Mouse (Mus musculus): Measurements from ENCODE around the gene Tenm2. TPM values are rescaled to one million over a fixed set of nuclear protein-coding genes. Genes with fewer than 3 reads are reported as not detected.

Tenm2 gene
- polyA plus RNA-seq (2016; fragmentation: Nextera tagmentation; extraction: Ambion mirVana) = 4.9 and 8.1 TPM in 2 replicates

- WGBS = under 1% methylated on average over 59 of the region's 59 CpGs
- DNase-seq (ENCODE audit: low spot score) = peak; percentile 80
- no peaks in the 10 kb centered on the region for H3K36me3 ChIP-seq
- H3K27me3 ChIP-seq (ENCODE audit: insufficient read depth, poor library complexity, severe bottlenecking) = peaks cover 33% of the 10 kb centered on the region
- H3K27ac ChIP-seq = peak within 1 kb of the TSS; percentile 91
- no peaks in the 10 kb centered on the region for H3K9me3 ChIP-seq
- H3K4me3 ChIP-seq = peak within 1 kb of the TSS; percentile 74
- H3K4me1 ChIP-seq (replicated peaks) = peaks cover 13% of the 10 kb centered on the region
Measured at GRCm38 (mm10) chr11:37235914-37236600, at the start of gene Tenm2. Gene Tenm2, minus strand, starts transcription at chr11:37235964.

- WGBS = 91% methylated on average over 2 of the region's 2 CpGs
- no peak for DNase-seq (ENCODE audit: low spot score)
- H3K27me3 ChIP-seq (ENCODE audit: insufficient read depth, poor library complexity, severe bottlenecking) = no peaks in the 10 kb centered on the region
Measured at GRCm38 (mm10) chr11:37285186-37285585, 49.4 kb upstream of the Tenm2 start.

GRCm38 (mm10) chr11:37248796-37249195 lies 13.0 kb upstream of the Tenm2 start:
- H3K27me3 ChIP-seq (ENCODE audit: insufficient read depth, poor library complexity, severe bottlenecking) = no peaks in the 10 kb centered on the region
- H3K4me1 ChIP-seq (replicated peaks) = no peaks in the 10 kb centered on the region
- no peak overlapping the region for H3K27ac ChIP-seq
- DNase-seq (ENCODE audit: low spot score) = no peak
- 87% methylated on average over 2 of the region's 2 CpGs for WGBS
- H3K36me3 ChIP-seq = no peaks in the 10 kb centered on the region
- H3K9me3 ChIP-seq = no peaks in the 10 kb centered on the region
- H3K4me3 ChIP-seq = no peak overlapping the region

More at GRCm38 (mm10) chr11:37285186-37285585, 49.4 kb upstream of the Tenm2 start:
- no peaks in the 10 kb centered on the region for H3K36me3 ChIP-seq
- H3K27ac ChIP-seq = no peak overlapping the region
- no peak overlapping the region for H3K4me3 ChIP-seq
- H3K4me1 ChIP-seq (replicated peaks) = no peaks in the 10 kb centered on the region
- no peaks in the 10 kb centered on the region for H3K9me3 ChIP-seq

- H3K27me3 ChIP-seq (ENCODE audit: insufficient read depth, poor library complexity, severe bottlenecking) = peaks cover 33% of the 10 kb centered on the region
- peak overlapping the region; percentile 91 for H3K27ac ChIP-seq
- peaks cover 13% of the 10 kb centered on the region for H3K4me1 ChIP-seq (replicated peaks)
- peak overlapping the region; percentile 74 for H3K4me3 ChIP-seq
- H3K36me3 ChIP-seq = no peaks in the 10 kb centered on the region
- no peak for DNase-seq (ENCODE audit: low spot score)
- WGBS = 48% methylated on average over 7 of the region's 7 CpGs
- H3K9me3 ChIP-seq = no peaks in the 10 kb centered on the region
Measured at GRCm38 (mm10) chr11:37237096-37237725, 1.4 kb upstream of the Tenm2 start.

GRCm38 (mm10) chr11:37236601-37237083 lies 878 bp upstream of the Tenm2 start:
- peak; percentile 74 for DNase-seq (ENCODE audit: low spot score)
- WGBS = under 1% methylated on average over 31 of the region's 31 CpGs
- peak overlapping the region; percentile 91 for H3K27ac ChIP-seq
- H3K36me3 ChIP-seq = no peaks in the 10 kb centered on the region
- peaks cover 13% of the 10 kb centered on the region for H3K4me1 ChIP-seq (replicated peaks)
- no peaks in the 10 kb centered on the region for H3K9me3 ChIP-seq
- peak overlapping the region; percentile 74 for H3K4me3 ChIP-seq
- peaks cover 33% of the 10 kb centered on the region for H3K27me3 ChIP-seq (ENCODE audit: insufficient read depth, poor library complexity, severe bottlenecking)

GRCm38 (mm10) chr11:37235021-37235795 lies 556 bp downstream of the Tenm2 start:
- Histone ChIP-seq H3K27me3 (ENCODE audit: insufficient read depth, poor library complexity, severe bottlenecking) (peaks cover 33% of the 10 kb centered on the region), H3K4me3 (peak overlapping the region; percentile 74), H3K4me1 (replicated peaks) (peaks cover 13% of the 10 kb centered on the region), H3K9me3 (no peaks in the 10 kb centered on the region), H3K27ac (peak overlapping the region; percentile 91), H3K36me3 (no peaks in the 10 kb centered on the region)
- 10% methylated on average over 18 of the region's 18 CpGs for WGBS
- DNase-seq (ENCODE audit: low spot score) = peak; percentile 7

GRCm38 (mm10) chr11:37227404-37227803 lies 8.4 kb downstream of the Tenm2 start:
- H3K9me3 ChIP-seq = no peaks in the 10 kb centered on the region
- 80% methylated on average over 1 of the region's 1 CpGs for WGBS
- no peak for DNase-seq (ENCODE audit: low spot score)
- no peak overlapping the region for H3K27ac ChIP-seq
- no peaks in the 10 kb centered on the region for H3K4me1 ChIP-seq (replicated peaks)
- H3K36me3 ChIP-seq = no peaks in the 10 kb centered on the region
- H3K4me3 ChIP-seq = no peak overlapping the region
- H3K27me3 ChIP-seq (ENCODE audit: insufficient read depth, poor library complexity, severe bottlenecking) = no peaks in the 10 kb centered on the region

GRCm38 (mm10) chr11:37226943-37227342 lies 8.8 kb downstream of the Tenm2 start:
- 86% methylated on average over 10 of the region's 10 CpGs for WGBS

GRCm38 (mm10) chr11:37222737-37223136 lies 13.0 kb downstream of the Tenm2 start:
- 69% methylated on average over 2 of the region's 2 CpGs for WGBS
- Histone ChIP-seq H3K27ac (no peak overlapping the region), H3K36me3 (no peaks in the 10 kb centered on the region), H3K4me3 (no peak overlapping the region), H3K27me3 (ENCODE audit: insufficient read depth, poor library complexity, severe bottlenecking) (no peaks in the 10 kb centered on the region), H3K9me3 (no peaks in the 10 kb centered on the region), H3K4me1 (replicated peaks) (no peaks in the 10 kb centered on the region)
- no peak for DNase-seq (ENCODE audit: low spot score)

More at GRCm38 (mm10) chr11:37226943-37227342, 8.8 kb downstream of the Tenm2 start:
- Histone ChIP-seq H3K4me3 (no peak overlapping the region), H3K27ac (no peak overlapping the region), H3K36me3 (no peaks in the 10 kb centered on the region), H3K9me3 (no peaks in the 10 kb centered on the region), H3K27me3 (ENCODE audit: insufficient read depth, poor library complexity, severe bottlenecking) (no peaks in the 10 kb centered on the region), H3K4me1 (replicated peaks) (no peaks in the 10 kb centered on the region)
- no peak for DNase-seq (ENCODE audit: low spot score)

GRCm38 (mm10) chr11:37222056-37222455 lies 13.7 kb downstream of the Tenm2 start:
- Histone ChIP-seq H3K4me1 (replicated peaks) (no peaks in the 10 kb centered on the region), H3K4me3 (no peak overlapping the region), H3K27me3 (ENCODE audit: insufficient read depth, poor library complexity, severe bottlenecking) (no peaks in the 10 kb centered on the region), H3K27ac (no peak overlapping the region), H3K9me3 (no peaks in the 10 kb centered on the region), H3K36me3 (no peaks in the 10 kb centered on the region)
- DNase-seq (ENCODE audit: low spot score) = no peak
- 85% methylated on average over 2 of the region's 2 CpGs for WGBS

GRCm38 (mm10) chr11:37220921-37221320 lies 14.8 kb downstream of the Tenm2 start:
- Histone ChIP-seq H3K4me1 (replicated peaks) (no peaks in the 10 kb centered on the region), H3K27ac (no peak overlapping the region), H3K4me3 (no peak overlapping the region), H3K27me3 (ENCODE audit: insufficient read depth, poor library complexity, severe bottlenecking) (no peaks in the 10 kb centered on the region), H3K9me3 (no peaks in the 10 kb centered on the region), H3K36me3 (no peaks in the 10 kb centered on the region)
- WGBS = 89% methylated on average over 6 of the region's 6 CpGs
- DNase-seq (ENCODE audit: low spot score) = no peak

GRCm38 (mm10) chr11:37186132-37186531 lies 49.6 kb downstream of the Tenm2 start:
- 23% methylated on average over 3 of the region's 3 CpGs for WGBS
- H3K9me3 ChIP-seq = no peaks in the 10 kb centered on the region
- no peak overlapping the region for H3K27ac ChIP-seq
- H3K36me3 ChIP-seq = no peaks in the 10 kb centered on the region
- H3K4me3 ChIP-seq = no peak overlapping the region
- no peaks in the 10 kb centered on the region for H3K4me1 ChIP-seq (replicated peaks)
- no peaks in the 10 kb centered on the region for H3K27me3 ChIP-seq (ENCODE audit: insufficient read depth, poor library complexity, severe bottlenecking)
- DNase-seq (ENCODE audit: low spot score) = peak; percentile 53
